Mouse (Mus musculus) spleen, postnatal 14 days (tissue): ENCODE results near the gene Nptx1.

Experiments used
- DNase-seq, 2 experiments: peaks; one replicate each; pipeline ENCODE4 v3.0.0; 2021 to 2022; ENCODE audit warnings: low spot score in 2 of 2

The Nptx1 gene

GRCm38 (mm10) chr11:119522779-119523178 lies 24.8 kb downstream of the Nptx1 start:
- DNase-seq, result no peak

- no peak for DNase-seq
Observed at GRCm38 (mm10) chr11:119521920-119522710, 25.4 kb downstream of the Nptx1 start.

GRCm38 (mm10) chr11:119520713-119521063 lies 26.9 kb downstream of the Nptx1 start:
- no peak for DNase-seq

GRCm38 (mm10) chr11:119520005-119520712 lies 27.4 kb downstream of the Nptx1 start:
- no peak for DNase-seq

GRCm38 (mm10) chr11:119519387-119519786 lies 28.2 kb downstream of the Nptx1 start:
- no peak for DNase-seq

GRCm38 (mm10) chr11:119516677-119517361 lies 30.7 kb downstream of the Nptx1 start:
- DNase-seq, result no peak

GRCm38 (mm10) chr11:119515823-119516676 lies 31.5 kb downstream of the Nptx1 start:
- no peak for DNase-seq

GRCm38 (mm10) chr11:119514967-119515636 lies 32.5 kb downstream of the Nptx1 start:
- no peak for DNase-seq

- DNase-seq, result no peak
Observed at GRCm38 (mm10) chr11:119514108-119514860, 33.3 kb downstream of the Nptx1 start.

GRCm38 (mm10) chr11:119513038-119513659 lies 34.4 kb downstream of the Nptx1 start:
- DNase-seq, result no peak

GRCm38 (mm10) chr11:119509165-119509776 lies 38.3 kb downstream of the Nptx1 start:
- DNase-seq, result no peak

- no peak for DNase-seq
Observed at GRCm38 (mm10) chr11:119507772-119508171, 39.8 kb downstream of the Nptx1 start.

GRCm38 (mm10) chr11:119506386-119506785 lies 41.2 kb downstream of the Nptx1 start:
- no peak for DNase-seq

GRCm38 (mm10) chr11:119503675-119504074 lies 43.9 kb downstream of the Nptx1 start:
- peak; percentile 28 to 50 for DNase-seq

- DNase-seq, result no peak
Observed at GRCm38 (mm10) chr11:119500011-119500410, 47.5 kb downstream of the Nptx1 start.

- no peak for DNase-seq
Observed at GRCm38 (mm10) chr11:119499297-119499696, 48.3 kb downstream of the Nptx1 start.

- DNase-seq, result no peak
Observed at GRCm38 (mm10) chr11:119497451-119497850, 50.1 kb downstream of the Nptx1 start.

GRCm38 (mm10) chr11:119496147-119496546 lies 51.4 kb downstream of the Nptx1 start:
- no peak for DNase-seq

- DNase-seq, result no peak
Observed at GRCm38 (mm10) chr11:119493516-119493915, 54.0 kb downstream of the Nptx1 start.
